ENCODE assay signal across 8 mouse cellular contexts in genomic region chr14:15881284-15881683, GRCm38 (mm10).
A peak's percentile ranks its signal among the peaks of the same experiment; 100 is the strongest.
DNase-seq lines count a peak whose midpoint lies in the region; ATAC-seq and TF ChIP-seq lines count a peak whose summit lies in the region.

No protein-coding gene starts in this region.

- no peaks in the 10 kb centered on the region for H3K4me1 ChIP-seq in intestine, embryonic 16.5 days (ENCODE audit: control insufficient read depth, insufficient read depth, low read length)
- no peaks in the 10 kb centered on the region for H3K4me1 ChIP-seq in lung, embryonic 14.5 days (ENCODE audit: insufficient read depth)

- peak; percentile 79 for TF ChIP-seq CTCF in lung, embryonic 14.5 days (IDR thresholded peaks at IDR 0.05; ENCODE audit: low read depth)

- H3K36me3 ChIP-seq in intestine, embryonic 16.5 days (ENCODE audit: control insufficient read depth, insufficient read depth, low read length): no peaks in the 10 kb centered on the region
- no peaks in the 10 kb centered on the region for H3K36me3 ChIP-seq in lung, embryonic 14.5 days (ENCODE audit: insufficient read depth)

- no peak overlapping the region for H3K9ac ChIP-seq in intestine, embryonic 16.5 days (ENCODE audit: low read depth, low read length)
- no peak overlapping the region for H3K9ac ChIP-seq in lung, embryonic 14.5 days

- peak; percentile 50; the same call in 1 of the 2 replicates for ATAC-seq in intestine, embryonic 16.5 days
- ATAC-seq in lung, embryonic 14.5 days (ENCODE audit: insufficient read depth): no peak

- no peaks in the 10 kb centered on the region for H3K9me3 ChIP-seq in intestine, embryonic 16.5 days (ENCODE audit: control insufficient read depth, low read length)
- H3K9me3 ChIP-seq in lung, embryonic 14.5 days (ENCODE audit: low read depth, low read length): no peaks in the 10 kb centered on the region

- no peak overlapping the region for H3K27ac ChIP-seq in intestine, embryonic 16.5 days (ENCODE audit: low read length)
- no peak overlapping the region for H3K27ac ChIP-seq in lung, embryonic 14.5 days (ENCODE audit: low read depth)

- 78% methylated on average over 1 of the region's 1 CpGs for WGBS in intestine, embryonic 16.5 days
- WGBS in lung, embryonic 14.5 days: 48% methylated on average over 1 of the region's 1 CpGs

- H3K4me3 ChIP-seq in intestine, embryonic 16.5 days (ENCODE audit: low read length): no peak overlapping the region
- H3K4me3 ChIP-seq in lung, embryonic 14.5 days (ENCODE audit: low read depth, low read length): no peak overlapping the region

- DNase-seq in cerebellum, adult 8-10 months: peak; percentile 30
- DNase-seq in cerebellum, adult 11 months: no peak
- peak; percentile 25 for DNase-seq in urinary bladder, postnatal 14 days (ENCODE audit: low spot score)
- DNase-seq in urinary bladder, postnatal 10 days (ENCODE audit: low spot score): no peak
- peak; percentile 45 for DNase-seq in embryo, embryonic 11 days
- peak; percentile 59 for DNase-seq in lung, embryonic 14.5 days
- DNase-seq in spleen, adult 18-20 months: peak; percentile 15 to 47

- no peak overlapping the region for H3K4me2 ChIP-seq in intestine, embryonic 16.5 days (ENCODE audit: low read depth, low read length)
- no peak overlapping the region for H3K4me2 ChIP-seq in lung, embryonic 14.5 days

- H3K27me3 ChIP-seq in intestine, embryonic 16.5 days (replicated peaks; ENCODE audit: control insufficient read depth, insufficient read depth, low read length): no peaks in the 10 kb centered on the region
- no peaks in the 10 kb centered on the region for H3K27me3 ChIP-seq in lung, embryonic 14.5 days (ENCODE audit: insufficient read depth, low read length)

Comparison
In these comparisons a context has a peak if more than half of its experiments do, and no peak if none do; other contexts are left out.
1. DNase-seq: peak in cerebellum, adult 8-10 months (single experiment), urinary bladder, postnatal 14 days (single experiment), embryo, embryonic 11 days (single experiment), lung, embryonic 14.5 days (single experiment) and spleen, adult 18-20 months (2 of 2); none in cerebellum, adult 11 months (single experiment) and urinary bladder, postnatal 10 days (single experiment).